Mouse (Mus musculus): Measurements from ENCODE around the gene Tfap2c.

Tfap2c gene

DNA sequence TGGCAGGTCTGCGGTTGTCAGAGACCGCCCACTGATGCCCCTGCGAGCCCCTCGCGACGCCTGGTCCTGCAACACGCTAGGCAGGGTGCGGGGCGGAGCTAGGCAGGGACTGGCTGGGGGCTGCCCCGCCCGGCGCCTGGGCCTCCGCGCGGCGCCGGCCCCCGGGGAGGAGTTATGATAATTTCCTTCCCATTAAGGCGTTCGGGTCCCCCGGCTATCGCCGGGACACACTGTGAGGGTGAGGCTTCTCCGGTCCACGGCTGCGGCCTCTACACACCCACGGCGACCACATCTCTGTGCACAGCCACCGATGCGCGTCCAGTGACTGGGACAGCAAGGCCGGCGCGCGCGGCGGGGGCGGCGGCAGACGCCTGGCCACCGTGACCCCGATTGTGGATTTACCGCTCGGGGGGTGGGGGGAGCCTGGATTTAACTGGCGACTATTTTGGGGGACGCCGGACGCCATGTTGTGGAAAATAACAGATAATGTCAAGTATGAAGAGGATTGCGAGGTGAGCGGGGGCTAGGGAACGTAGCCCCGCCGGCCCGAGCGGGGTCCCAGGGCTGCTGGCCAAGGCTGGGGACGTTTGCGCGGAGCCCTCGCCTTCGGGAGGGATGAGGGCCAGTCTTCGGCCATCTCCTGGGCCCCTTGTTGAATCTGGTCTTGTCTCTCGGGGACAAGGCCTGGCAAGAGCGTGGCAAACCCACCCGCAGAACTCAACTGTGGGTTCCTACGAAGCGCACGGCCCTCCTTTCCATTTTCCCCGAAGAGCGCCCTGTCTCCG is at the start of gene Tfap2c:
Gene Tfap2c, plus strand, starts transcription at position 223 of the 785 bp plus-strand sequence.
- no peak for DNase-seq (ENCODE audit: low spot score in 2 of 2)

DNA sequence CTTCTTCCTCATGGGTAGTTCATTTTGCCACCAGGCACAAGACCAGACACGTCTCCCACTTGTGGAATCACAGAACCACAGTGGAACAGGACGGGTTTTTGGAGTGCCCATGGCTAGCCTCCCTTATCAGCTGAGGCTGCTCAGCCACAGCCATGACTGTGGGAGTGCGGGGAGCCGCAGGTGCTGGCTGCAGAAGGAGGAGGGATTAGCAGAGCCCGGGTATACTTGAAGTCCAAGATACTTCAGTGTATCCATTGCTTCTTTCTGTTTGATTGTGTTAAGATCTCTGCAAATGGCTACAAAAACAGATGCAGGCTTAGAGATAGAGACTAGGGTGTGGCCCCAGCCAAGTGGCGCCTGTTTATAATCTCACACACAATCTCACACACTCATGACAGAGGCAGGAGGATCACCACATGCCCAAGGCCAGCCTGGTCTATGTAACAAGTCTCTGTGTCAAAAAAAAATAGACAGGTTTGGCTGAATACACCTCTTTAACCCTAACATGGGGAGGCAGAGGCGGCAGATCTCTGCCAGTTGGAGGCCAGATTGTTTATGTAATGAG is 48.6 kb upstream of the Tfap2c start:
- no peak for DNase-seq (ENCODE audit: low spot score in 2 of 2)

DNA sequence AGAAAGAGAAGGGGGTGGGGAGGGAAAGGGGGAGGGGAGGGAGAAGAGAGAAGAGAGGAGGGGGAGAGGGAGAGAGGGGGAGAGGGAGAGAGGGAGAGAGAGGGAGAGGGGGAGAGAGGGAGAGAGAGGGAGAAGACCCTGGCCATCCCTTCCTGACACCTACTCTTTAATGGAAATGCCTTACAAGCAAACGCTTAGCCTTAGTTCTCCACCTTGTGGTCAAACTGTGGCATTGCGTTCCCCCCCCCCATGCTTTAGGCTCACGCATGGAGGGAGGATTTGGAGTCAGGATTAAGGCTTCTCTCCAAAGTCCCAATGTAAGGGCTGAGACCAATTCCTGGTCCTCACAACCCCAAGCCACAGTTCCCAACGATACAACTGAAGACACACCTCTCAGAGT is 48.1 kb upstream of the Tfap2c start:
- no peak for DNase-seq (ENCODE audit: low spot score in 2 of 2)

DNA sequence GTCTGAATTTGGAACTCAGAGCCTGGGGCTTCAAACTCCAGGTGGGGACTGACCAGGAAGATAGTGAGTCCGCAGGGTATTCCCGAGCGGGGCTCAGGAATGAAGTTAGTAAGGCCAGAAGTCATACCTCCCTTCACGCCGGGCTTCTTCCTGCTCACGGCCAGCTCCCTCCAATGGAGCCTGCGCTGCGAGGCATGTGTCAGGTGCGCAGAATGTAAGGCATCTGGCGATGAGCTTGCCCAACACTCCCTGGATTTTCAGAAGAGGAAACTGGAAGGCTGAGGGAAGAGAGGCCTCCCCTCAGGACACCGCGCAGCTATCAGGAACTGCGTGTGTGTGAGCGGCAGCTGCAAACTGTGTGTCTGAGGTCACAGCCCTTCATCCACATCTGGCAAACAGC is 47.2 kb upstream of the Tfap2c start:
- no peak for DNase-seq (ENCODE audit: low spot score in 2 of 2)

DNA sequence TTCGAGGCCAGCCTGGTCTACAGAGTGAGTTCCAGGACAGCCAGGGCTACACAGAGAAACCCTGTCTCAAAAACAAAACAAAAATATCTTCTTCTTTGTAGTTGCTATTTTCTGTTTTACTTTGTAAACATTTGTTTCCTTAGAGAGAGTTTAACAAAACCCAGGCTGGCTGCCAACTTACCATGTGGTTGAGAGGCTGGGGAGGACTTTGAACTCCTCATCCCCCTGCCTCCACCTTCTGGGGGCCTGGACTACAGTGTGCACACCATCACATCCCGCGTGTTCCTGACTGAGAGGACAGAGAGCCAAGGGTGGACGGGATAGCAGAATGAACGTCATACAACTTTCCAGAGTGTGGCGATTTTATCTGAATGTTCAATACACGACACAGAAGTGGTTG is 43.3 kb upstream of the Tfap2c start:
- no peak for DNase-seq (ENCODE audit: low spot score in 2 of 2)

DNA sequence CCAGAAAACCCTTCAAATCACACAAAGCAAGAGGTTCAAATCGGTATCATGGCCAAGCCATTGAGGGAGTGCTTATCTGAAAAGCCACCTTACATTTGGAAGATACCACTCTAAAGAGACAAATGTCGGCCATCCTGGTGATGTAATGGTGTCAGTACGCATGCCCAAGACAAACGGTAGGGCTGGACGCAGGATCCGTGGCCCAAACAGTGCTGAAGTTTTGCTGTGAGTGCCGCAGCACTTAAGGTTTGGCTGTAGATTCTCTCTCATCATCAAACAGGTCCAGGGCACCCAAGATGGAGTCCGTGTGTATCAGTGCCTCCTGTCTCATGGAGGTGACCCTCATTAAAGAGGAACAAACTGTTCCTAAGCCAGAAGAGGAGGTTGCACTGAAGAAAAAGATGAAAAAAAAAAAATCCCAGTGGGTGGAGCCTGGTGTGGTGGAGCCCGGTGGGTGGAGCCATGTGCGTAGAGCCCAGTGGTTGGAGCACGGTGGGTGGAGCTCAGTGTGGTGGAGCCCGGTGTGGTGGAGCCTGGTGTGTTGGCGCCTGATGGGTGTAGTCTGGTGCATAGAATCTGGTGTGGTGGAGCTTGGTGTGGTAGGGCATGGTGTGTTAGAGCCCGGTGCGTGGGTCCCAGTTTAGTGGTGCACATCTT is 39.2 kb upstream of the Tfap2c start:
- no peak for DNase-seq (ENCODE audit: low spot score in 2 of 2)

DNA sequence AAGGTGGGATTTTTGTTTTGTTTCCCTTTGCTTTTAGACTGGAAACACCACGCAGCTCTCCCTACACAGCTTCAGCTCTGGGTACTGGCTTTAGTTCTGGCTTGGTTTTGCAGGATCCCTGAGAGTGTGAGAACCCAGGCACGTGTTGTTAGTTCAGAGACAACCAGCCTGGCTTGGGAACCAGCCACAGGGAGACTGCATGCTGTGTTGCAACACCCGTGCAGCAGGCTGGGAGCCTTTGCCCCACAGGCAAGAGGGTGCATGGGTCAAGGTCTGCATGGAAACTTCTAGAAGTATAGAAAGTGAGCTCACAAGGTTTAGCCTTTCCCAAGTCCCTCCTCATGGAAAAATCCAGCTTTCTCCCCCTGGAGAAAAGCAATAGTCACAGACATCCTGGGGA is 38.5 kb upstream of the Tfap2c start:
- no peak for DNase-seq (ENCODE audit: low spot score in 2 of 2)

DNA sequence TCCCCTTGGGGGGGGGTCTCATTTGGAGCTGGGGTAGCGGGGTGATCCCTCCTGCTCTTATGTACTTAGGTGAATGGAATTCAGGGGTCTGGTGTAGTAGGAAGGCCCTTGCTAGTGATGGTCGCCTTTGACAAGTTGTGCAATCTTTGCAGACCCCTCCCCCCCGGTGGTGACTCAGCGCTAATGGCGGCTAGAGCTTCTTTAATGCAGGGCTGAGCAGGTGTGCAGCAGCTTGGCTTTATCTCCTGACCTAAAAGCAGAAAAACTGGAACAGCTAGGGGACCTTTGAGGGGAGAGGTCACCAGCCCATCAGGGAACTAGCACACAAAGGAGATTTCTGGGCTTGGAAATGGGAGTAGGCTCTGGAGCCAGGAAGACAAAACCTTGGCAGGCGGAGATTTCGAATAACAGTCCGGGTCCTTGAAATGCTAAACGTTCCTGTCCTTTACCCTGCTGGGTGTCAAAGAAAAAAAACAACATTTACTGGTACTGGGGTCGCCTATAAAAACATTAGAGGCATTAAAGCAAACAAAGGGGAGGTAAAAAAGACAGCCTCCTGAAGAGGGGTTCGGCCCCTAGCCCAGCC is 32.9 kb upstream of the Tfap2c start:
- DNase-seq (ENCODE audit: low spot score in 2 of 2), result no peak

DNA sequence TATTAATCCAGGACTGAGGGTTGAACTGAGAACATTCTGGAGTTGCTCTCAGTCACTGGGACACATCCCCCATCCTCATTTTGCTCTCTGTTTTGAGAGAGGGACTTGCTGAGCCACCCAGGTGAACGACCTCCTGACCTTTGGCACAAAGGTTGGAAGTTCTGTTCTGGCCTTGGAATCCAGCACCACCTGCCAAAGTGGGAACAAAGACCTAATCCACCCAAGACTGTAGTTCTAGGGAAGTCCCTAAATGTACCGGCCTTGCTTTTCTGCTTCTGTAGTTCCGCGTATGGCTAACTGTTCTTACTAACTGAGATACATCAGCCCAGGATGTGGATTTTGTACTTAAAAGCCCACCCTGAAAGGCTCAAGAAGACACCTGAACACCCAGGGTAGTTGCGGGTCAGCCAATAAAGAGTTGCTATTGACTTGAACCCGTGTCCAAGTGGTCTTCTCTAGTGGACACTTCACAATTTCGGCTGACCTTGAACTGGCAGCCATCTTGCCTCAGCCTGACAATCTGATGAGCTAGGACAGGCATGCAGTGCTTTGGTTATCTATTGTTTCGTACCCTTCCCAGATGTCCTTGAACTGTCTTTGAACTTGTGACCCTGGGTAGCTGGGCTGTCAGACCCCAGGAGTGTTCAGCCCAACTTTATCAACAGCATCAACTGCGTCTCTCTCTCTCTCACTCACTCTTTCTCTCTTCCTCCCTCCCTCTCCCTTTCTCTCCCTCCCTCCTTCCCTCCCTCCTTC is 28.6 kb upstream of the Tfap2c start:
- DNase-seq (ENCODE audit: low spot score in 2 of 2), result no peak

DNA sequence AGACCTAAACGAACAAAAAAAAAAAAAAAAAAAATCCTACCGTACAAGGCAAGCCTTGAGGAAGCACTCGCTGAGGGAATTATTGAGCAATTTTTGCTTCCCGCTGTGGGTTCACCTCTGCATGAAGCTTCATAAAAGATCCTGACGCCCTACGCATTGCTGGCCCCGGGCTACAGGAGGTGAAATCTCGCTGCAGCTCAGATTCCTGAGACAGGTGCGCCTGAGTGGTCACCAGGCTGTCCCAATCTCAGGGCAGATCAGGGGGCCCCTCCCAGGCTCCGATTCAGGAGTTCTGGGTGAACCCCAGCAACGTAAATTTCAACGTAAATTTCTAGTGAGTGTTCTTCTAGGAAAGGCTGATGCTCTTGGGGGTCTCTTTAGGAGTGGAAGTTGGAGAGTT is 26.9 kb upstream of the Tfap2c start:
- DNase-seq (ENCODE audit: low spot score in 2 of 2), result no peak

DNA sequence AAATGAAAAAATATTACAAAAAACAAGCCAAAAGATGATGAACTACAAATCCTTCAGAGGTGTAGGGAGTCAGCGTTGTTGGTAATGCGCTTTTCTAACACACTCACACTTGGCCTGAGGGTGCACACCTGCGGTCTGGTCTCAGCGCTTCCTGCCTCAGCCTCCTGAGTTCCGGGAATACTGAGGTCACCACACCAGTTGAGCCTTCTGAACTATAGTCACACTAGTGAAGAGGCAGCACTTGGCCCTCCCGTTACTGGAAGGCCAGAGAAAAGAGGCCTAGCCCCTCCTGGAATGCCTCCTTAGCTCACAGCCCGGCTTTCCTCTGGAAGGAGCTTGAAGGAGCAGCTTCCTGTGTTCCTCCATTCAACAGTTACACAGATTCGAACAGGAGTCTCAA is 22.2 kb upstream of the Tfap2c start:
- no peak for DNase-seq (ENCODE audit: low spot score in 2 of 2)

DNA sequence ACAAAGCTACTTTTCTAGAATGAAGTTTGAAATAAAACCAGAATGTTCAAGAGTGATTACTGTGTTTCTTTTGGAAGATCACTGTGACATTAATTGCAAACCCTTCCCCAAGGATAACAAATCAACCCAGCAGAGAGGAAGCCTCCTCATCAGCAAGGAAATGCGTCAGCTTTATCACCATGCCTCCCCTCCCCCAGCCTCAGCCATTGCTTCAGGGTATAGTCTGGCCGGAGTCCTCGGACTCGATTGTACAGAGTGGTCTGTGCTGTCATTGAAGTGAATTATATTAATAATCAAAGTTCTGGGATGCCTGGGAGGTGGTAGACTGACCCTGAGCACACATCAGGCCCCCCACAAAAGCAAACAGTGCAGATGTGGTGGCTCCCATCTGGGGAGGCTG is 5.4 kb upstream of the Tfap2c start:
- DNase-seq (ENCODE audit: low spot score in 2 of 2), result no peak

DNA sequence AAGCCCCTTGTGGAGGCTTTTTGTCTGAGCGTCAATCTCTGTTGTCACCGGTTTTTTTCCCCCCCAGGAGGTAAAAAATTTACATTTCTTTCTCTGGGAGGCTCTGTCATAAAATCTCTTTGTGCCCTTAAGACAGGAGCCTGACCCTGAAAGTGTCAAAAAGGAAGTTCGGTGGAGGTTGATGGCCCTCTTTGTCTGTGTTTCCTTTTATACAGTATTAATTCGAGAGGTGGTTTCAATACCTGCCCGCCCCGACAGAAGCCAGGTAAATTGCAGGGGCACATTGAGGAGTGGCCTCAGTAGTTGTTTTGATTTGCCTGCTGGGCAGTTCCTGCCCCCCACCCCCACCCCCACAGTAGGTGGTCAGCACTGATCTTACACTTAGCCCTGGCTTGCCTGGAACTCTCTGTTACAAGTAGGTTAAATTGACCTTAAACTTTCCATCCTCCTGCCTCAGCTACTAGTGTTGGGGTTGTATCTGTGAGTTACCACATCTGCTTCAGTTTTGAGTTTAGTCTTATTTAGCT is 4.7 kb upstream of the Tfap2c start:
- DNase-seq (ENCODE audit: low spot score in 2 of 2), result no peak

DNA sequence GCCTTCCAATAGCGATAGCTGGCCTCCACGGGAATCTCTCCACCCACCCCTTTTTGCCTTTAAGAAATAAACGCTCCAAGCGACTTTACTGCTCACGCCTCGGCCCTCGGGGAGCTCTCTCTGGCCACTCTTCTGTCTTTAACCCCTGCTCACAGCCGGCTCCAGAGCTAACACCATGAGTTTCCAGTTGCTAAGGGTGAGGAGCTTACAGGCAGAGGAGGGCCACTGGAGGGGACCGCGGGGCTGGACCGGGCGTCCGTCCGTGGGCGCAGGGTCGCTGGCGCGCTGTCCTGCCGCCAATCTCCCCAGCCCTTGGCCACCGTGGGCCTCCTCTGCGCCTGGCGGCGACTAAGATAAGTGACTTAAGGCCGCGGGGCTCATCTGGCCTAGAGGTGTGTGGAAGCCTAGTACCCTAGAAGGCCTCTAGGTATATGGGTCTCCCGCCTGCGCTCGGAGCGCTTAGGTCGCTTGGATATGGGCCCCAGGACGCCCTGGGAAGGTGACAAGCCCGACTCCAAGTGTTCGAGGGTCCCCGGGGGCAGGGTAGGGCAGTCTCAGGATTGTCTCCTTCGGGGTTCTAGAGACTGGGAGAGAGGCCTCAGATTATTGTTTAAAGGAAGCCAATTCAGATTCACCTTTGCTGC is 3.7 kb upstream of the Tfap2c start:
- no peak for DNase-seq (ENCODE audit: low spot score in 2 of 2)

DNA sequence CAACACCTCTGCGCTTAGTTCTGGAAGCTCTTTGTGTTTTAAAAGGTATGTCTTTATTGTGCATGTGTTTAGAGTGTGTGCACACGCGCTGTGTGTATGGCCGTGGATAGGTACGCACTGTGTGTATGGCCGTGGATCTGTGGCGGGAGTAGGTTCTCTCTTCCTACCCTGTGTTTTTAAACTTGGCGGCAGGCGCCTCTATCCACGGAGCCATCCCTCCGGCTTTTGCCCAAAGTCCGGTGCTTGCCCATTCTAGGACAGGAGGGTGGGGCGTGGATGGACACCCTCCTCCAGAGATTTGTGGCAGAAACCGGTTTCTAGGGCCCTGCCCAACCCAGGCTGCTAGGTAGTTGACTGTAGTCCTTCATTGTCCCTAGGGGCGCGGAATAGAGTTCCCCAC is 2.8 kb upstream of the Tfap2c start:
- DNase-seq (ENCODE audit: low spot score in 2 of 2), result no peak

DNA sequence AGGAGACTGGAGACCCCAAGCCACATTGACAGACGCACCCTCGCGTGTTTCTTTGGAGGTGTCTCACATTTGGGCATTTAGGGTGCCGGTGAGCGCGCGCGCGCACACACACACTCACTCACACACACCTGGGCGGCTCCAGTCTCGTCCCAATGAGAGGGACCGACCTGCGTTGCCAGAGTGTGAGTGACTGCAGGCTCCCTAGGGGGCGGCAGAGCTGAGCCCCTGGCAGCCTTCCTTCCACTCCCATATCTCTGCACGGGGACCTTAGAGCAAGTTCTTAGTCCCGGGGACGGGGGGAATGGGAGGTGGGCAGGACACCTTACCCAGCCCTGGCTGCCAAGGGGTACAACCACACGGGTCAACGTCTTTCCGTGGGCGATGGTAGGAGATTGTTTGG is 2.3 kb upstream of the Tfap2c start:
- DNase-seq (ENCODE audit: low spot score in 2 of 2), result no peak

DNA sequence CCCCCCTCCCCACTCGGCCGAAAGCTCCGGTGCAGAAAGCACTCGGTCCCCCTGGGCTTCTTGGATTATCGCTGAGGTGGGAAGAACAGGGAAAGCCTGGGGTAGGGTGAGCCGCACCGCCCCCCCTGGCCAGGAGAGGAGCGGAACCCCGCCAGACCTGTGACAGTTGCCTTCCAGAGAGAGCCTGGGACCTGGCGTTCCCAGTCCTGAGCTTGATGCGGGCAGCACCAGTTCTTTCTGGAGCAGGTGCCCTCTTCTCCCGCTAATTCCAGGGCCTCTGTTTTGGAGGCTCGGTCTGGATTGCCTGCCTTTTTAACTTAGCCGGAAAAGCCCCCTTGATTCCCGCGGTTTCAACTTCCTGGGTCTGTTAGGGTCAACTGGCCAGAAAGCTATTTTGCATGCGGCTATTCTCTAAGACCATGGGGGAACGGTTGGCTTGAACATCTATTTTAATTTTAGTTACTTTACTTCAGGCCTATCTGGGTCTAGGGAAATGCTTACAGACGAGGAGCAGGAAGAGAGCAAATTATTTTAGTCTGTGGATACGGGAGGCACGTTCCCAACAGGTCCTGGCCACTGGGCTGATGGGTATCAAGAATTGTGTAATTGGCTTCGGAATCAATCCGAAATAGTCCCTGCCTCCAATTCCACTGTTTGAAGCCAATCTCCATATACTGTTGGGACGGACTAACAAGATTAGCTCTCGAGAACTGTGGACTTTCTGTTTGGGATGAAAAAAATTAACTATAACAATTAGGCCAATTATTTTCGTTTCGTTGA is 1.4 kb upstream of the Tfap2c start:
- DNase-seq (ENCODE audit: low spot score in 2 of 2), result no peak

DNA sequence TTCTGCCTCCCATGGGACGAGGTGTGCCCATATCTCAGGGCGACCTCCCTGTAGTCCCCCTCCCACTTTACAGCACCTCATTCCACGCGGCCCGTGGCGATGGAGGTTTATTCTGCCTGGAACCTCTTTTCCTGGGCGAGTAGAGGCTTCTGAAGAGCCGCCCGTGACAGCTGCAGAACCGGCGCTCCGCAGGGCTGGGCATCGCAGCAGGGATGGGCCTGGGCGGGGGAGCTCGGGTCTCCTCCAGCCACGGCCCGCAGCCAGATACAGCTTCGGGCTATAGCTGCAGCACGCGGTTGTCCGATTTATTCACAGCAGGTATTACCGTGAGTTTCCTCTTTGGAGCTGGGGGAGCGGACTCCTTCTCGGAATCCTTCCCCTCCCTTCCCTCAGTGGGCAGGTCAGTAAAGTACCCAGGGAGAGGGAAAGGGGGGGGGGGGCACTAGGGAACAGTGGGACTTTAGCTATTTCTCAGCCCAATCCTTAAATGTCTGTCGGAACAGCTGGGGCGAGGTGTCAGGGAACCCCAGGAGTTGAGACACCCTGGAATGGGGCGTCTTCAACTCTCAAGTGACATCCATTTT is 629 bp upstream of the Tfap2c start:
- DNase-seq (ENCODE audit: low spot score in 2 of 2), result no peak

DNA sequence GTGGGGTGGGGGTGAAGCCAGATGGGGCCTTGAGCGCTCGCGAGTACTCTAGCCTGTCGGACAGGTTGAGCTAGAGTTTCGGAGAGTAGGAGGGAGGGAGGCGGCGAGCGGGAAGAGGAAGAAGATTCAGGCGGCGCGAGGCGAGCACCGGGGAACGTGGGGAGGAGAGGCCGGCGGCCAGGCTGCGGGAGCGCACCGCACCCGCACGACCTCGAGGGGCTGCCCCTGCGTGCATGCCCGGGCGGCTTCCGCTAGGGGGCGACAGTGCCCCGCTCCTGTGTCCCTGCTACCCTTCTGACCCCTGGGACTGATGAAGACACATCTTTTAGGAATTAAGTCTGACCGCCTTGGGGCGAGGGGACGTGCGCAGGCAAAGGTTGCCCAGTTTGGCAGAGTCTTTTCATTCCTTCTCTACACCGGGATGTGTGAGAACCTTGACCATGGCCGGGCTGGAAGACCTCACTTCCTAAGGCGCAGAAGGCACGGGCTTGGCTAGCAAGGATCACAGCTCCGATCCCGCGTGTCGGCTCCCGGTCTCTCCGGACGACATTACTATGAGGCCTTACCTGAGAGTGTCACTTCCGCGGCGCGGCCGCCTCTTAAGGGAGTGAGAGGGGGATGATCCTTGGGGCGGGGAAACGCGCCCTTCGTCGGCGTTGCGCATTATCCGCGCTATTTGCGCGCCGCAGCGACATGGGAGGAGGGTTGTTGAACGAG is 1.1 kb downstream of the Tfap2c start:
- peak; percentile 2 to 5 for DNase-seq (ENCODE audit: low spot score in 2 of 2)

Data from natural killer cell, adult 2 months (primary cell).